Mouse (Mus musculus): ENCODE measurements around the gene Traf3.

The Traf3 gene

GRCm38 (mm10) chr12:111165831-111166591, at the start of gene Traf3:
Traf3 (plus strand) TSS chr12:111166370.
- peak; percentile 76 for DNase-seq

GRCm38 (mm10) chr12:111119506-111120085, 46.6 kb upstream of the Traf3 start:
- no peak for DNase-seq

- DNase-seq: no peak
Measured at GRCm38 (mm10) chr12:111120976-111121645, 45.1 kb upstream of the Traf3 start.

- DNase-seq: peak; percentile 44
Measured at GRCm38 (mm10) chr12:111122332-111122852, 43.8 kb upstream of the Traf3 start.

- DNase-seq: peak; percentile 31
Measured at GRCm38 (mm10) chr12:111124601-111125260, 41.4 kb upstream of the Traf3 start.

- DNase-seq: peak; percentile 56
Measured at GRCm38 (mm10) chr12:111125666-111126065, 40.5 kb upstream of the Traf3 start.

- no peak for DNase-seq
Measured at GRCm38 (mm10) chr12:111134169-111134568, 32.0 kb upstream of the Traf3 start.

GRCm38 (mm10) chr12:111134791-111135733, 31.1 kb upstream of the Traf3 start:
- no peak for DNase-seq

GRCm38 (mm10) chr12:111135953-111136352, 30.2 kb upstream of the Traf3 start:
- no peak for DNase-seq

- no peak for DNase-seq
Measured at GRCm38 (mm10) chr12:111137079-111137478, 29.1 kb upstream of the Traf3 start.

- peak; percentile 33 for DNase-seq
Measured at GRCm38 (mm10) chr12:111143005-111143508, 23.1 kb upstream of the Traf3 start.

GRCm38 (mm10) chr12:111143509-111144063, 22.6 kb upstream of the Traf3 start:
- DNase-seq: no peak

- DNase-seq: no peak
Measured at GRCm38 (mm10) chr12:111144598-111144997, 21.6 kb upstream of the Traf3 start.

- no peak for DNase-seq
Measured at GRCm38 (mm10) chr12:111145269-111145668, 20.9 kb upstream of the Traf3 start.

- DNase-seq: no peak
Measured at GRCm38 (mm10) chr12:111149495-111150235, 16.5 kb upstream of the Traf3 start.

GRCm38 (mm10) chr12:111150236-111150596, 16.0 kb upstream of the Traf3 start:
- peak; percentile 34 for DNase-seq

GRCm38 (mm10) chr12:111151422-111152156, 14.6 kb upstream of the Traf3 start:
- DNase-seq: no peak

- no peak for DNase-seq
Measured at GRCm38 (mm10) chr12:111152579-111152978, 13.6 kb upstream of the Traf3 start.

- no peak for DNase-seq
Measured at GRCm38 (mm10) chr12:111152981-111153710, 13.0 kb upstream of the Traf3 start.
